Mouse (Mus musculus) heart, embryonic 13.5 days (tissue): ENCODE data around the gene Gprin3. TPM values are rescaled to one million over a fixed set of nuclear protein-coding genes. Genes with fewer than 3 reads are reported as not detected.
A peak's percentile ranks its signal among the peaks of the same experiment; 100 is the strongest.

Experiments
- ATAC-seq: fragments of 200-750 bp; cut with Nextera tagmentation; 2 replicates; pipeline ENCODE4 v1.8.0; 2017; ENCODE audit warnings: moderate TSS enrichment; ENCODE audit not compliant: insufficient number of reproducible peaks, low FRiP score, low TSS enrichment; ENCODE audit errors: extremely low read depth
- H3K27ac ChIP-seq: fragments of 300-500 bp; sonication (generic); replicated peaks from 2 replicates; pipeline ENCODE4 v1.5.1; 2015; ENCODE audit warnings: moderate library complexity, mild to moderate bottlenecking, inconsistent platforms
- H3K27me3 ChIP-seq: fragments of 300-500 bp; sonication (generic); replicated peaks from 2 replicates; pipeline ENCODE4 v1.6.1; 2015; ENCODE audit warnings: mild to moderate bottlenecking, inconsistent platforms
- H3K36me3 ChIP-seq: fragments of 300-500 bp; sonication (generic); 2 replicates; pipeline ENCODE4 v1.6.1; 2015; ENCODE audit warnings: mild to moderate bottlenecking, inconsistent platforms
- H3K4me1 ChIP-seq: fragments of 300-500 bp; sonication (generic); 2 replicates; pipeline ENCODE4 v1.6.1; 2015; ENCODE audit warnings: inconsistent platforms
- H3K4me2 ChIP-seq: fragments of 300-500 bp; sonication (generic); 2 replicates; pipeline ENCODE4 v1.6.1; 2015; ENCODE audit warnings: inconsistent platforms, mild to moderate bottlenecking, moderate library complexity
- H3K4me3 ChIP-seq: fragments of 300-500 bp; sonication (generic); 2 replicates; pipeline ENCODE4 v1.5.1; 2015; ENCODE audit warnings: moderate library complexity, mild to moderate bottlenecking, inconsistent platforms
- H3K9ac ChIP-seq: fragments of 300-500 bp; sonication (generic); 2 replicates; pipeline ENCODE4 v1.6.1; 2015; ENCODE audit warnings: inconsistent platforms, mild to moderate bottlenecking, moderate library complexity
- H3K9me3 ChIP-seq: fragments of 300-500 bp; sonication (generic); 2 replicates; pipeline ENCODE4 v1.6.1; 2016; ENCODE audit warnings: inconsistent platforms
- WGBS: fragments of 180-500 bp; shearing (Covaris S2); methylation state at CpG from one replicate; pipeline ENCODE4 v1.1.7; 2015; ENCODE audit warnings: mixed read lengths; 5-methylcytosine and 5-hydroxymethylcytosine counted together
- polyA plus RNA-seq: library from polyadenylated mRNA; unstranded; fragments of >200 nt; fragmentation: Nextera tagmentation; extraction: Ambion mirVana; gene quantifications from 2 replicates; pipeline ENCODE4 v1.2.1, GENCODE M21; 2015

The Gprin3 gene
- 5.6 TPM in 2 replicates for polyA plus RNA-seq

GRCm38 (mm10) chr6:59425824-59426533, at the start of gene Gprin3:
Gprin3 (minus strand) TSS chr6:59426294.
- Histone ChIP-seq H3K36me3 (no peaks in the 10 kb centered on the region), H3K9me3 (no peaks in the 10 kb centered on the region), H3K4me3 (peak within 1 kb of the TSS; percentile 66), H3K27ac (peak within 1 kb of the TSS; percentile 84), H3K9ac (peak within 1 kb of the TSS; percentile 87), H3K27me3 (no peaks in the 10 kb centered on the region), H3K4me2 (peak within 1 kb of the TSS; percentile 83), H3K4me1 (peaks cover 19% of the 10 kb centered on the region)
- 6% methylated on average over 34 of the region's 34 CpGs for WGBS
- ATAC-seq = peak; percentile 80; the same call in 1 of the 2 replicates

- no peaks in the 10 kb centered on the region for H3K27me3 ChIP-seq
- ATAC-seq = no peak
Observed at GRCm38 (mm10) chr6:59458861-59459260, 32.8 kb upstream of the Gprin3 start.

GRCm38 (mm10) chr6:59456116-59456515, 30.0 kb upstream of the Gprin3 start:
- Histone ChIP-seq H3K4me1 (no peaks in the 10 kb centered on the region), H3K36me3 (no peaks in the 10 kb centered on the region), H3K9me3 (0 out of 2 replicates have a peak, but pooled peaks cover 4% of the 10 kb centered on the region), H3K27ac (no peak overlapping the region), H3K27me3 (no peaks in the 10 kb centered on the region), H3K4me3 (no peak overlapping the region), H3K4me2 (no peak overlapping the region), H3K9ac (no peak overlapping the region)
- ATAC-seq = no peak
- 71% methylated on average over 1 of the region's 1 CpGs for WGBS

More at GRCm38 (mm10) chr6:59458861-59459260, 32.8 kb upstream of the Gprin3 start:
- Histone ChIP-seq H3K9ac (no peak overlapping the region), H3K4me1 (no peaks in the 10 kb centered on the region), H3K36me3 (no peaks in the 10 kb centered on the region), H3K27ac (no peak overlapping the region), H3K9me3 (0 out of 2 replicates have a peak, but pooled peaks cover 4% of the 10 kb centered on the region), H3K4me2 (no peak overlapping the region), H3K4me3 (no peak overlapping the region)

- Histone ChIP-seq H3K4me3 (no peak overlapping the region), H3K27ac (no peak overlapping the region), H3K9me3 (no peaks in the 10 kb centered on the region), H3K27me3 (no peaks in the 10 kb centered on the region), H3K36me3 (no peaks in the 10 kb centered on the region), H3K4me2 (no peak overlapping the region), H3K4me1 (no peaks in the 10 kb centered on the region), H3K9ac (no peak overlapping the region)
- 57% methylated on average over 3 of the region's 3 CpGs for WGBS
- ATAC-seq = no peak
Observed at GRCm38 (mm10) chr6:59451348-59451747, 25.3 kb upstream of the Gprin3 start.

GRCm38 (mm10) chr6:59445101-59445503, 19.0 kb upstream of the Gprin3 start:
- no peak overlapping the region for H3K4me2 ChIP-seq
- no peak for ATAC-seq
- no peaks in the 10 kb centered on the region for H3K27me3 ChIP-seq
- H3K4me3 ChIP-seq = no peak overlapping the region
- H3K27ac ChIP-seq = no peak overlapping the region
- 0 out of 2 replicates have a peak, but pooled peaks cover 3% of the 10 kb centered on the region for H3K4me1 ChIP-seq
- WGBS = 63% methylated on average over 3 of the region's 3 CpGs
- H3K9me3 ChIP-seq = no peaks in the 10 kb centered on the region
- H3K9ac ChIP-seq = no peak overlapping the region
- H3K36me3 ChIP-seq = no peaks in the 10 kb centered on the region

GRCm38 (mm10) chr6:59435906-59436305, 9.8 kb upstream of the Gprin3 start:
- no peak for ATAC-seq
- Histone ChIP-seq H3K36me3 (no peaks in the 10 kb centered on the region), H3K4me2 (no peak overlapping the region), H3K4me1 (peaks cover 6% of the 10 kb centered on the region; the same call in 1 of the 2 replicates), H3K9me3 (no peaks in the 10 kb centered on the region), H3K9ac (no peak overlapping the region), H3K27ac (no peak overlapping the region), H3K27me3 (no peaks in the 10 kb centered on the region), H3K4me3 (no peak overlapping the region)
- 33% methylated on average over 3 of the region's 3 CpGs for WGBS

GRCm38 (mm10) chr6:59433116-59433515, 7.0 kb upstream of the Gprin3 start:
- H3K4me3 ChIP-seq = no peak overlapping the region
- H3K4me1 ChIP-seq = peaks cover 3% of the 10 kb centered on the region; the same call in 1 of the 2 replicates
- 55% methylated on average over 1 of the region's 1 CpGs for WGBS
- H3K27ac ChIP-seq = no peak overlapping the region
- no peaks in the 10 kb centered on the region for H3K36me3 ChIP-seq
- no peak for ATAC-seq
- H3K27me3 ChIP-seq = no peaks in the 10 kb centered on the region
- H3K9me3 ChIP-seq = no peaks in the 10 kb centered on the region
- H3K4me2 ChIP-seq = no peak overlapping the region
- no peak overlapping the region for H3K9ac ChIP-seq

- 42% methylated on average over 3 of the region's 3 CpGs for WGBS
- Histone ChIP-seq H3K4me2 (peak overlapping the region; percentile 83), H3K9ac (peak overlapping the region; percentile 87), H3K4me3 (peak overlapping the region; percentile 66), H3K4me1 (peaks cover 19% of the 10 kb centered on the region), H3K9me3 (no peaks in the 10 kb centered on the region), H3K36me3 (no peaks in the 10 kb centered on the region), H3K27me3 (no peaks in the 10 kb centered on the region), H3K27ac (peak overlapping the region; percentile 84)
- no peak for ATAC-seq
Observed at GRCm38 (mm10) chr6:59426534-59426885, 416 bp upstream of the Gprin3 start.

- peak overlapping the region; percentile 83 for H3K4me2 ChIP-seq
- 63% methylated on average over 10 of the region's 10 CpGs for WGBS
- H3K27ac ChIP-seq = peak overlapping the region; percentile 84
- peak overlapping the region; percentile 66 for H3K4me3 ChIP-seq
- peaks cover 19% of the 10 kb centered on the region for H3K4me1 ChIP-seq
- H3K27me3 ChIP-seq = no peaks in the 10 kb centered on the region
- peak overlapping the region; percentile 87 for H3K9ac ChIP-seq
- no peaks in the 10 kb centered on the region for H3K9me3 ChIP-seq
- ATAC-seq = no peak
- H3K36me3 ChIP-seq = no peaks in the 10 kb centered on the region
Observed at GRCm38 (mm10) chr6:59424871-59425740, 988 bp downstream of the Gprin3 start.

- 10% methylated on average over 1 of the region's 1 CpGs for WGBS
- no peaks in the 10 kb centered on the region for H3K9me3 ChIP-seq
- H3K27me3 ChIP-seq = no peaks in the 10 kb centered on the region
- no peak overlapping the region for H3K9ac ChIP-seq
- no peaks in the 10 kb centered on the region for H3K36me3 ChIP-seq
- no peak overlapping the region for H3K27ac ChIP-seq
- peaks cover 19% of the 10 kb centered on the region for H3K4me1 ChIP-seq
- no peak for ATAC-seq
- H3K4me2 ChIP-seq = 0 out of 2 replicates have a peak overlapping the region, but pooled peaks have one; percentile 83
- H3K4me3 ChIP-seq = no peak overlapping the region
Observed at GRCm38 (mm10) chr6:59423836-59424235, 2.3 kb downstream of the Gprin3 start.

- H3K4me3 ChIP-seq = no peak overlapping the region
- no peaks in the 10 kb centered on the region for H3K27me3 ChIP-seq
- ATAC-seq = no peak
- no peaks in the 10 kb centered on the region for H3K9me3 ChIP-seq
- H3K4me2 ChIP-seq = no peak overlapping the region
- H3K27ac ChIP-seq = no peak overlapping the region
- WGBS = 52% methylated on average over 3 of the region's 3 CpGs
- H3K4me1 ChIP-seq = peaks cover 14% of the 10 kb centered on the region
- no peaks in the 10 kb centered on the region for H3K36me3 ChIP-seq
- H3K9ac ChIP-seq = no peak overlapping the region
Observed at GRCm38 (mm10) chr6:59419264-59419663, 6.8 kb downstream of the Gprin3 start.
